Mouse (Mus musculus) limb, embryonic 11.5 days (tissue): ENCODE results near the gene Sptbn2. TPM values are rescaled to one million over a fixed set of nuclear protein-coding genes. Genes with fewer than 3 reads are reported as not detected.

Source experiments
- ATAC-seq: fragments of 200-750 bp; cut with Nextera tagmentation; 2 replicates; pipeline ENCODE4 v1.8.0; 2017; ENCODE audit warnings: low read depth; ENCODE audit not compliant: insufficient number of reproducible peaks, low FRiP score, low TSS enrichment
- DNase-seq: peaks from one replicate; pipeline ENCODE4 v3.0.0-alpha.2; 2015; ENCODE audit warnings: low spot score
- H3K27ac ChIP-seq: fragments of 300-500 bp; sonication (generic); replicated peaks from 2 replicates; pipeline ENCODE4 v1.5.1; 2014; ENCODE audit warnings: low read depth, mild to moderate bottlenecking, low read length
- H3K27me3 ChIP-seq: fragments of 300-500 bp; sonication (generic); 2 replicates; pipeline ENCODE4 v1.6.1; 2014; ENCODE audit warnings: mild to moderate bottlenecking, low read length, mixed read lengths; ENCODE audit not compliant: control insufficient read depth, insufficient read depth
- H3K36me3 ChIP-seq: fragments of 300-500 bp; sonication (generic); 2 replicates; pipeline ENCODE4 v1.6.1; 2014; ENCODE audit warnings: mild to moderate bottlenecking, low read length, moderate library complexity, mixed read lengths; ENCODE audit not compliant: control insufficient read depth, insufficient read depth
- H3K4me1 ChIP-seq: fragments of 300-500 bp; sonication (generic); 2 replicates; pipeline ENCODE4 v1.6.1; 2014; ENCODE audit warnings: low read length, mixed read lengths; ENCODE audit not compliant: control insufficient read depth, insufficient read depth
- H3K4me2 ChIP-seq: fragments of 300-500 bp; sonication (generic); 2 replicates; pipeline ENCODE4 v1.6.1; 2014; ENCODE audit warnings: low read depth, mild to moderate bottlenecking, moderate library complexity; ENCODE audit not compliant: severe bottlenecking
- H3K4me3 ChIP-seq: fragments of 300-500 bp; sonication (generic); 2 replicates; pipeline ENCODE4 v1.5.1; 2014; ENCODE audit warnings: low read depth, low read length
- H3K9ac ChIP-seq: fragments of 300-500 bp; sonication (generic); 2 replicates; pipeline ENCODE4 v1.6.1; 2014; ENCODE audit warnings: mild to moderate bottlenecking, low read length
- H3K9me3 ChIP-seq: fragments of 300-500 bp; sonication (generic); 2 replicates; pipeline ENCODE4 v1.6.1; 2016; ENCODE audit warnings: low read length; ENCODE audit not compliant: control insufficient read depth
- WGBS: fragments of 180-500 bp; shearing (Covaris S2); extraction: QIAGEN DNeasy Blood & Tissue Kit; methylation state at CpG from one replicate; pipeline ENCODE4 v1.1.7; 2014; 5-methylcytosine and 5-hydroxymethylcytosine counted together
- polyA plus RNA-seq: library from polyadenylated mRNA; unstranded; fragments of >200 nt; fragmentation: Nextera tagmentation; extraction: Ambion mirVana; gene quantifications from 2 replicates; pipeline ENCODE4 v1.2.1, GENCODE M21; 2014

Gene Sptbn2
- polyA plus RNA-seq, 1 experiment from 2014 or later, result 2.1 TPM

DNA sequence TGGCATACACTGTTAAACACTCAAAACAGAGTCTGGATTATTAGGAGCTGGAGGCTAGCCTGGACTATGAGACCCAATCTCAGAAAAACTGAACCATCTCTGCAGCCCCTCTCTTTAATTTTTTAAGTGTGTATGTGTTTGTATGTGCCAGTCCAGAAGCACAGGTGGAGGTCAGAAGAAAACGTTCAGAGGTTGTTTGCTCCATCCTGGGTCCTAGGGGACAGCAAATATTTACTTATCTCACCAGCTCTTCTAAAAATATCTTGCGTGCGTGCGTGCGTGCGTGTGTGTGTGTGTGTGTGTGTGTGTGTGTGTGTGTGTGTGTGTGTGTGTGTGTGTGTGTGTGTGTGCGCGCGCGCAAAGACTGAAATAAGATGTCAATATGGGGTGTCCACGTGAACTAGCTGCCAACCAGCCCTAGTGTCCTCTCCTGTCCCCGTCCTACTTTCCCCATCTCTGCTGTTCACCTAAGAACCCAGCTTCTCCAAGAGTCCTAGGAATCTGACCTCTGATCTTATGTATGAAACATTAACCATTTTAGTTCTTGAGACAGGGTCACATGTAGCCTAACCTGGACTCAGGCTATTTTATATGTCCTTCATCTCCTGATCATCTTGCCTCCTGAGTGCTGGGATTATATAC is 56.7 kb downstream of the Sptbn2 start:
- no peak overlapping the region for H3K4me3 ChIP-seq
- no peaks in the 10 kb centered on the region for H3K27me3 ChIP-seq
- ATAC-seq (no peak), DNase-seq (no peak)
- H3K27ac ChIP-seq, result no peak overlapping the region
- no peak overlapping the region for H3K4me2 ChIP-seq
- WGBS, result 93% methylated on average over 12 of the region's 12 CpGs
- H3K9ac ChIP-seq, result no peak overlapping the region
- H3K9me3 ChIP-seq, result no peaks in the 10 kb centered on the region
- H3K36me3 ChIP-seq, result peaks cover 24% of the 10 kb centered on the region
- H3K4me1 ChIP-seq, result no peaks in the 10 kb centered on the region

GRCm38 (mm10) chr19:4772785-4773184 is 61.8 kb downstream of the Sptbn2 start:
- H3K27ac ChIP-seq, result no peak overlapping the region
- H3K9ac ChIP-seq, result no peak overlapping the region
- no peak overlapping the region for H3K4me2 ChIP-seq
- 94% methylated on average over 3 of the region's 3 CpGs for WGBS
- no peaks in the 10 kb centered on the region for H3K27me3 ChIP-seq
- DNase-seq, result no peak
- ATAC-seq, result no peak
- no peak overlapping the region for H3K4me3 ChIP-seq
- no peaks in the 10 kb centered on the region for H3K9me3 ChIP-seq
- H3K4me1 ChIP-seq, result no peaks in the 10 kb centered on the region
- peaks cover 4% of the 10 kb centered on the region; the same call in 1 of the 2 replicates for H3K36me3 ChIP-seq

GRCm38 (mm10) chr19:4782891-4783290 is 71.9 kb downstream of the Sptbn2 start:
- Histone ChIP-seq H3K4me2 (no peak overlapping the region), H3K27me3 (no peaks in the 10 kb centered on the region), H3K9ac (no peak overlapping the region), H3K36me3 (peaks cover 38% of the 10 kb centered on the region), H3K9me3 (no peaks in the 10 kb centered on the region), H3K27ac (no peak overlapping the region), H3K4me1 (no peaks in the 10 kb centered on the region), H3K4me3 (no peak overlapping the region)
- no peak for DNase-seq
- no peak for ATAC-seq
- 94% methylated on average over 2 of the region's 2 CpGs for WGBS

GRCm38 (mm10) chr19:4785206-4785605 is 74.2 kb downstream of the Sptbn2 start:
- Histone ChIP-seq H3K9me3 (no peaks in the 10 kb centered on the region), H3K4me1 (no peaks in the 10 kb centered on the region), H3K36me3 (peaks cover 39% of the 10 kb centered on the region), H3K9ac (no peak overlapping the region), H3K27ac (no peak overlapping the region), H3K4me3 (no peak overlapping the region), H3K27me3 (no peaks in the 10 kb centered on the region), H3K4me2 (no peak overlapping the region)
- no peak for ATAC-seq
- no peak for DNase-seq
- 93% methylated on average over 7 of the region's 7 CpGs for WGBS

DNA sequence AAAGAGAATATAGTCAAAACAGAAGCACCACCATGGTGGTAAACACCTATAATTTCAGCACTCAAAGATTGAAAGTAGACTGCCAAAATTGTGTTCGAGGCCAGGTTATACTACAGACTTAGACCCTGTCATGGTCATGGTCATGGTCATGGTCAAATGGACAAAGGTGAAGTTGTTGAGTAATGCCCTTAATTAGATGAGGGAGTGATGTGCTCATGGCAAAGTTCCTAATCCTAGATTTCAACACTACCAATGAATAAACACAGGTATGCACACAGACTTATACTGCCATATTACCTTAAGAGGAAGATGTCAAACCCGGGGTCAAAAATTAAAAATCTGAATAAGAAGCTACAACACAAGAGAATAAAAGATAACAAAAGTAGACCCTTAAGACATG is 75.3 kb downstream of the Sptbn2 start:
- no peak for DNase-seq
- no peak overlapping the region for H3K4me2 ChIP-seq
- peaks cover 39% of the 10 kb centered on the region for H3K36me3 ChIP-seq
- 93% methylated on average over 2 of the region's 2 CpGs for WGBS
- no peak overlapping the region for H3K27ac ChIP-seq
- ATAC-seq, result no peak
- H3K4me3 ChIP-seq, result no peak overlapping the region
- H3K4me1 ChIP-seq, result no peaks in the 10 kb centered on the region; the same call in 1 of the 2 replicates
- no peak overlapping the region for H3K9ac ChIP-seq
- H3K9me3 ChIP-seq, result no peaks in the 10 kb centered on the region
- no peaks in the 10 kb centered on the region for H3K27me3 ChIP-seq

DNA sequence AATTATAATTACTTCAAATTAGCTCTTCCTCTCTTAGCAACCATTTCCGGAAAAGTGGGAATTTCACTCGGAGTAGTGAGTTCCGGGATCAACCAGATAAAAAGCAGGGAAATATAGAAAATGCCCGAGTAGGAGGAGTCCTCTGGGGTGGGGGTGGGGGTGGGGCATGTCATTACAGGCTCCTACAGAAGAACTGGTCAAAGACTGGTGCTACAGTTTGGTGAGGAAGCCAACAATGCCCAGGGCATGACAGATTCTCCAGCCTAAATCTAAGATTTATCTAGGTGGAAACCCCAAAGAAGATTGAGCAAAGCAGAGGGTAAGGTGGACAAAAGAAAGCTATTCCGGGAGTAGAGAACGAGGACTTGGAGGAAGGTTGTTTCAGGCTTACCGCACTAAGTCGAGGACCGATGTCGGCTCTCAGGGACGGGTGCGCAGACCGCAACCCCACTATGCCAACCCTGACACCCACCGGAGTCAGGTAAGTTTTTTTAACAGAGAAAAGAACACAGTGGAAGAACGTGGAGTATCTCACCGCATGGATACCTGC is 82.4 kb downstream of the Sptbn2 start:
- H3K27ac ChIP-seq, result no peak overlapping the region
- ATAC-seq, result peak; percentile 55
- peaks cover 3% of the 10 kb centered on the region for H3K4me1 ChIP-seq
- H3K9ac ChIP-seq, result peak overlapping the region; percentile 65
- H3K4me2 ChIP-seq, result peak overlapping the region; percentile 46
- H3K27me3 ChIP-seq, result no peaks in the 10 kb centered on the region
- 1% methylated on average over 16 of the region's 16 CpGs for WGBS
- H3K9me3 ChIP-seq, result no peaks in the 10 kb centered on the region
- peak overlapping the region; percentile 46 for H3K4me3 ChIP-seq
- peaks cover 4% of the 10 kb centered on the region for H3K36me3 ChIP-seq
- DNase-seq, result no peak

GRCm38 (mm10) chr19:4793831-4794422 is 83.0 kb downstream of the Sptbn2 start, which contains the start of gene Rbm4:
Gene Rbm4, minus strand, starts transcription at chr19:4793901.
- DNase-seq, result peak; percentile 97
- Histone ChIP-seq H3K4me2 (peak within 1 kb of the TSS; percentile 72), H3K9me3 (no peaks in the 10 kb centered on the region), H3K27ac (no peak within 1 kb of the TSS), H3K9ac (peak within 1 kb of the TSS; percentile 65), H3K36me3 (peaks cover 5% of the 10 kb centered on the region), H3K4me1 (peaks cover 3% of the 10 kb centered on the region), H3K27me3 (no peaks in the 10 kb centered on the region), H3K4me3 (peak within 1 kb of the TSS; percentile 46)
- peak; percentile 97 for ATAC-seq
- under 1% methylated on average over 31 of the region's 31 CpGs for WGBS

DNA sequence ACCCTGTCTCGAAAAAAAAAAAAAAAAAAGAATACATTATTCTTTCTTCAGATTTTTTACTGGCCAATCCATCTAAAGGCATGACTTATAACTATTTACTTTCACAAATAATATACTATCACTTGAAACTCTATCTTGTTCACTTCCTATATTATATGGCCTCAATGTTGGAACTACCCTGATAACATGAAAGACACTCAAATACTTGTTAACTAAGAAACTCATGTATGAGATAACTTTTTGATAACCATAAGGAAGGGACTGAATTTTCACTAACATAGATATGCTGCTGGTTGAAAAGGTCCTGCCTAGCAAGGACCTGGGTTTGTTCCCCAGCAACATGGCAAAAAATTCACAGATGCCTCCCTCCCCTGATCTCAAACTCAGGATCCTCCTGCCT is 85.0 kb downstream of the Sptbn2 start:
- H3K9me3 ChIP-seq, result no peaks in the 10 kb centered on the region
- H3K4me3 ChIP-seq, result no peak overlapping the region
- no peaks in the 10 kb centered on the region for H3K27me3 ChIP-seq
- no peak overlapping the region for H3K27ac ChIP-seq
- peaks cover 12% of the 10 kb centered on the region for H3K36me3 ChIP-seq
- H3K9ac ChIP-seq, result no peak overlapping the region
- H3K4me2 ChIP-seq, result no peak overlapping the region
- 71% methylated on average over 1 of the region's 1 CpGs for WGBS
- ATAC-seq (no peak), DNase-seq (no peak)
- H3K4me1 ChIP-seq, result peaks cover 3% of the 10 kb centered on the region
